Mouse (Mus musculus) c-Kit-positive CD71-positive TER-119-negative erythroid progenitor cells, embryonic 14.5 days (primary cell): Measurements from ENCODE around the gene Arap1.

ENCODE experiments used
- DNase-seq: peaks from one replicate; pipeline ENCODE4 v3.0.0-alpha.2; 2013; ENCODE audit warnings: low read depth

Arap1 gene

DNA sequence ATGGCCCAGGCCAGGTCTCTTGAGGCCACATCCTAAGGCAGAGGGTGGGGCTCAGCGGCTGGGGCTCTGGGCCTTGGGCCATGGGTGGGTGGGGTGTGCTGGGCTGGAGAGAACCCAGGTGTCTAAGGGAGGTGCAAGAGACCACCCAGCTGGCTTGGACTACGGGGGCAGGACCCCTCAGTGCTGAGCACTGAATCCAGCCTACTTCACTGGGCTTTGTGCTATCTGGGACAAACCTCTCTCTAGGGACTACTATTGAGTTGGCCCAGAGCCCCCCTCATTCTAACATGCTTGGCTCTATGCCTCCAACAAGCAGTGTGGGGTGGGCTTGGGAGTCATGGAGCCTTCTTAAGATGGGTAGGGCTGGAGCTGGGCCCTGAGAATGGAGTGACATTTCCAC, 47.6 kb downstream of the Arap1 start:
- no peak for DNase-seq

DNA sequence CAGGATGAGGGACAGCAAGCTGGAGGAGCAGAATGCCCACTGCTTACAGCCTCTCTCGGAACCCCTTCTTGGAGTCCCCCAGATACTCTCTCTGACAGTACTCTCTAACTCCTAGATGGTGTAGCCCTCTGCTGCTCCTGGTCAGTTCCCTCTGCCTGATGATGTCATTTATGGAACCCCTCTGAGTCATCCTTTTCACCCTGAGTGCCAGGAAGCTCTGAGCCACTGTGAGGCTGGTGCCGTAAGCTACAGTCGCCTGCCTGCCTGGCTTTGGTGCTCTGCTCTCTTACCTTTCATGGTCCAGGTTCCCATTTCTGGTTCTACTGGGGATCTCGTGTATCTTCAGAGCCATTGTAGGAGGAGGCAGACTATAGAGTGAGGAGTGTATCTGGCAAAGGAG, 49.3 kb downstream of the Arap1 start:
- no peak for DNase-seq

DNA sequence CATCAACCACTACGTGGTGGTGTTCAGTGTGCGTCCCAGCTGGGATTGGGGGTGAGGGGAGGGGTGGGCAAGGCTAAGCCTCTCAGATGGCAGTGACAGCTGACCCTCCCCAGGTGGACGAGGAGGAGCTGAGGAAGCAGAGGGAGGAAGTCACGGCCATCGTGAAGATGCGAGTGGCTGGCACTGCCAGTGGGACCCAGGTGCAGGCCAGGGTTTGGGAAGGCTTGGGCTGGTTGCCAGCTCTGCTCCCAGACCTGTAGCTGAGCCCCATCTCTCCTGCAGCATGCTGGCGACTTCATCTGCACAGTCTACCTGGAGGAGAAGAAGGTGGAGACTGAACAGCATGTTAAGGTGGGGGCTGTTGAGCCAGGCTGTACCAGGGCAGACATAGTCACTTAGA, 53.6 kb downstream of the Arap1 start:
- DNase-seq, result no peak

DNA sequence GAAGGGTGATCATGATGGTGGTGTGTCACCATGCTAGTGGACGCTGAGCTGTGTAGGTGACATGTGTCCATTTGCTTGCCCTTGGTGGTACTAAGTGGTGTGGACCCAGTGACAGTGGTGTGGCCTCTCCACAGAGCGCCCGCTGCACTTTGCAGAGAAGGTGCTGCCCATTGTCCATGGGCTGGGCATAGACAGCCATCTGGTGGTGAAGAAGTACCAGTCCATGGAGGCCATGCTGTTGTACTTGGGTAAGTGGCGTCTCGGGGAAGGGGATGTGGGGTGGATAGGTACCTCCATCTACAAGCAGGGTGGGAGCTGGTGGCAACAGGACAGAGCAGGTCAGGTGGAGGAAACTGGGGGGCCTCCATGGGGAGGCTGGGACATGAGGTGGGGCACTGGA, 56.0 kb downstream of the Arap1 start:
- no peak for DNase-seq

DNA sequence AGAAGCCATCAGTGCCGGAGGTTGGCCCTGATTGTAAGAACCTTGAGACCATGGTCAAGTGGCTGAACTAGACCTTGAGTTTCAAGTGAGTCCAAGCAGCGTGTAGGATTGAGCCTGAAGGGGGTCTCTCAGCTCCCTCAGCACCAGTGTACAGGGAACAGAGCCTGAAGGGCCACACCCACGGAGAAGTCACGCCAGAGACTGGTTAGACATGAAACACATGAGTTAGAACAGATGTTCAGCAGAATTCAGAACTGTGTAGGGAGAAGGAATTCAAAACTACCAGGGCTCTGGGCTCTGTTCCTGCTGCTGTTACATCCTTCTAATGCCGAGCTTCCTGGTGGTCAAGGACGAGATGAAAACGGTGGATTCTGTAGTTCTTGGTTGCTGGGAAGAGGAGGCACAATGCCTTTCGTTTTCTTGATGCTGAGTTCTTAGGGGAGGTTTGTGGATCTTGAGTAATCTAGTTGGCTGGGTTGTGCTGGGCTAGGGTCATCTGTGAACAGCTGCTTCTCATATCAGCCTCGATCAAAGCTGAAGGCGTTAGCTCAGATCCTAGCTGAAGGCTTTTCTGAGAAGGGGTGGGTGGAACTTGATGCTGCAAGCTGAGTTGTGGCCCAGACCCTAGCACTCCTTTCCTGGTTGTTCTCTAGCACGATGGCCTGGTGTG, 62.5 kb downstream of the Arap1 start, which contains the start of gene Gm45837:
Gene Gm45837, plus strand, starts transcription at position 620 of the 670 bp plus-strand sequence.
- DNase-seq, result no peak

DNA sequence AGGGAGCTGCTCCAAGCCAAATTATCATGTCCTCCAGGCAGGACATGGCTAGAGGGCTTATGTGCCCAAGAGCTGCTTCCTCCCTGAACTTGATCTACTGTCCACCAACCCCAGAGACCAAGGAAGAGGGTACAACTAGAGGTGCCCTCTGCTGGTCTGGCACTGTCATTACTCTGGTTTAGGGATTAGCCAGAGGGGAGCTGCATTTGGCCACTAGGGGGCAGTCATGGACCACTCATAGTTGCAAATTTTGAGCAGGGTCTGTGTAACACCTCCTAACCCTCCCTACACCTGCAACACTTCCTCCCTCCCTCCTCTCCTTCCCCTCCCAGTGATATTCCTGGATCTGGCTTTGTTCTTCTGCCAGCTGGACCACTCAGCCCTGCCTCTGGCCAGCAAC, 64.9 kb downstream of the Arap1 start:
- peak; percentile 73 for DNase-seq

DNA sequence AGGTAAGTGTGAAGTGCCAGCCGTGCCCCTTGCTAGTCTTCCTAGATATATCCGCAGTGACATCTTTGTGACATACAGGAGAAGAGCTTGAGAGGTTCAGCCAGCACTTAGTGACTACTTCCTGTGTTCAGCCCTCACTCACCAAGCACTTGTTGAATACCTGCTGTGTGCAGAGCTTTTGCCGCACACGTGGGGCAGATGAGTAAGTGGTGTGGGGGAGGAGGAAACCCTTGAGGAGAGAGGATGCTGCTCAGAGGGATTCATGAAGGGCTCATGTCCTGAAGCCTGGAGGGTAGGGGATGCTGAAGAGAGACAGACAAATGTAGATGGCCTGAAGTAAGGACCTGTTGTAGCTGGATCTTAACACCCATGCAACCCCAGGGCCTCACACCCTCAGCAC, 66.3 kb downstream of the Arap1 start:
- DNase-seq, result no peak

DNA sequence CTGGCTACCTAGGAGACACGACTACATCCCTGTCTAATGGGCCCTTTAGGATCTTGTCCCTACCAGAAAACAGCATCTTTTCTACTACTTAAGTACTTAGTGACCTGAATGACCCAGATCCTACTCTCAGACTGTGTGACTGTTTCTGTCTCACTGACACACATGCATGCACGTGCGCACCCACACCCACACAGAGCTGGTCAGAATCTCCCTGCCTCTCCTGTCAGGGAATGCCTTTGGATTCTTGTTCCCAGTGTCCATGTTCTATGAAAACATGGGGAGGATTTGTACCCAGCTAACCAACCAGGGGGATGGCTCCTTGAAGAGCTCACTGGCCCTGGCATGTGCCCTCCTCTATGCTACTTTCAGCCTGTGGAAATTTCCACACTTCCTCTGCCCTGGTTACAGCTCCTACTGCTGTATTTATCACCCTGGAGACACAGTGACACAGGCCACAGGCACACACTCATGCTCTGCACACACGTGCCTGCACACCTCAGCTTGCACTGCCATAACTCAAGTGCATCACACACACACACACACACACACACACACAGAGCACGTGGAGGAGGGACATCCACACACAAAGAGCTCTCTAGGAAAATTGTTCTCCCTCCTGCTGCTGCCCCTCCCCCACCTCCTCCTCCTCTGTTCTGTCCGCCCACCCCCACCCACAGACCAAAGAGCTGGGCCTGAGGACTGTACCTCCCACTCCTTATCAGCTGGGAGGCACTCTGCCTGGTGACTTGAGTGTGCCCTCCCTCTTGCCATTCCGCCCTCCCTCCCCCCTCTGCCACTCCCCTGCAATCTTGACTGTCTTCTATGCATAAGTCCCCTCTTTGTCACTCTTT, 67.0 kb downstream of the Arap1 start:
- peak; percentile 71 for DNase-seq

DNA sequence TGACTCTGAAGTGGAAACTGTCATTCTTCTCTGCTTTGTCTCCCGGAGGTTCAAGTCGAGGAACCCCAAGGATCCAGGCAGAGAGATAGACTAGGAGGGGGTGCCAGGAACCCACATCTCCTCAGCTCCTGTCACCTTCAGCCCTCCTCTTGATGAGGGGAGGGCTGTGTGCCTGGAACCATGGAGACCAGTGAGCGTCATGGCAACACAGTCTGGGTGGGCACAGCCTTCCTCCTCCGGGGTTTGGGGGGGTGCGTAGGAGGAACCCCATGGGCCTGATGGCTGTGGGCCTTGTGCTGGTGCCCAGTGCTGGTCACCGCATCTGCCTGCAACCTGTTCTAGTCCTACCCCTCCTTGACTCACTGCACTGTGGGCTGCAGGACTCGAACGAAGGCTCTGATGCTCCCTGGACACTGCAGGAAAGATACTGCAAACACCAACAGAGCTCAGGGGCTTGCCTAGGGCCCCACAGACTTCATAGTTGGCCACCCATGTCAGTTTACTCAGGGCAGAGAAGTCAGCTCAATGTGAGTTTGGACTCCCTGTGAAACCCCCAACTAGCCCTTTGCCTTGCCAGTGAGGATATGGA, 67.7 kb downstream of the Arap1 start:
- DNase-seq, result no peak

DNA sequence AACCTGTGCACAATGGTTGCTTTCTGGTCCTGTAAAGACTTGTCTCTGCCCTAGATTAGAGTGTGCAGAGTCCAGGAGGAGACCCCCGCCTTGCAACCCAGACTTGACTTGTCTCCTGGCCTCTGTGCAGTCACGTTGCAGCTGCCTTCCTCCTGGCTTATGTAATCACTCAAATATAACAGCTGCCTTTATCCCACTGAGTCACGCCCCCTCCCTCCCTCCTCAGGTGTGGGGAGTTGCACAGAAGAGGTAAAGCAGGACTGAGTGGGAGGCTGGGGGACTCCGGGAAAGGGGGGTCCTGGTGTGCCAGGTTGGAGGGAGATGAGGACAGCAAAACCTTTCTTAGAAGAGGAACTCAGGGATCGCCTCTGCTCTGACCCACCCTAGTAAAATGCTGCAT, 68.5 kb downstream of the Arap1 start:
- DNase-seq, result no peak

DNA sequence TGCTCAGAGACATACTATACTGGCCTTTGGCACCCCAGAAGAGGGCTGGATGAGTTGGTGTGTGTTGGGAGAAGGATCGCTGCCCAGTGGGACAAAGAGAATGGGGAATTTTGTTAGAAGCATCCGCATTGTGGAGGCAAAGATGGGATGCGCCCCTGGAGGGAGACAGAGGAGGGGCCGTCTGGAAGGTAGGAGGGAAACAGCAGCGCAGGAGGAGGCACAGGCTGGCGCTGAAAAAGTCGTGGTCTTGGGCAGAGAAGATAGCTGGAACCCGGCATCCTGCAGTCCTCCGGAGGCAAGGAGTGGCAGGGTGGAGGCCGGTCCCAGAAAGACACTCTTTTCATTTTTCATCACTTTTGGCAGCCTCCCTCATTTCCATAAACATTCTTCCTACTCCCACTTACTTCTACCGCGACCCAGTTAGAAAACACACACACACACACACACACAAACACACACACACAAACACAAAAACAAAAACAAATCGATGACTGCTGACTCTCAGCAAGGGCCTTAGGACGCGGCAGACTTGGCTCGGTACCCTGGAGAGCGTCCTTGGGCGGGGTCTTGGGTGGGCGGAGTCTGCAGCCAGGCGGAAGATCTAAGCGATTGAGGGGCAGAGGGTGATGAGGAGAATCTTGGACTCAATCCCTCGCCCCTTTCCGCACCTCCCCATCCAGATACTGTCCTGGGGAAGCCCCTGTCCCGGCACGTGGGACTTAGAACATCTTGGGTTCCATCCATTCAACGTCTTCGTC, 71.3 kb downstream of the Arap1 start:
- DNase-seq, result no peak

DNA sequence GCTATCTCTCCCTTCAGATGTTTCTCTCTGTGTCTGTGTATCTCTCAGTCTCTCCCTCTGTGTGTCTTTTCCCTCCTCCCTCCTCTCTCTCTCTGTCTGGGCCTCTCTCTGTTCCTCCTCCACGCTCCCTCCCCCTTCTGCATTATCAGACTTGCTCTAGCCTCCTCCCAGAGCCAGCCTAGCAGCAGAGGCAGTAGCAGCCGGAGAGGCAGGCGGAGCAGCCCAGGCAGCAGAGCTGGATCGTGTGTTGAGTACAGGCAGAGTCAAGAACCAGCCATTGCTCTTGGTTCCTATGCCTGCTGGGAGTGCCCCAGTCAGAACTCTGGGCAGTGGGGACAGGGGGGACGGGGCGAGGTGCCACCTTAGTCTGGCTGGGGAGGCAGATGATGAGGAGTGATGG, 73.7 kb downstream of the Arap1 start, which contains the start of gene Pde2a:
Gene Pde2a, plus strand, starts transcription at position 163 of the 400 bp plus-strand sequence.
- no peak for DNase-seq

DNA sequence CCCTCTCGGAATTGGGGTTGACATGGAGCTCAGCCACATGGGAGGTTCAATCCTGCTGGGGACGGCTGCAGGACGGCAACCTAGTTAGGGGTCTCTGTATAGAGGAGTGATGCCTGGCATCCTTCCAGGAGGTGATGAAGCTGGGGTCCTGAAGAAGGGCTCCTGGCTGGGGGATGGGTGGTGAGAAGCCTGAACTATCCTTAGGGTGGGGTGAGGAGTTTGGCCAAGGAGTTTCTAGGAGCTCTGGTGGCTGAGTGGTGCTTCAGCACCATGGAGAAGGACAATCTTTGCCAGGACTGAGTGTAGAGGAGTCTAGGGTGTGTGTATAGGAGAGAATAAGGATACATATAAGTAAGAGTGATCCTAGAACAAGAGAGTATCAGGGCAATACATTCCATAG, 74.2 kb downstream of the Arap1 start:
- DNase-seq, result no peak

DNA sequence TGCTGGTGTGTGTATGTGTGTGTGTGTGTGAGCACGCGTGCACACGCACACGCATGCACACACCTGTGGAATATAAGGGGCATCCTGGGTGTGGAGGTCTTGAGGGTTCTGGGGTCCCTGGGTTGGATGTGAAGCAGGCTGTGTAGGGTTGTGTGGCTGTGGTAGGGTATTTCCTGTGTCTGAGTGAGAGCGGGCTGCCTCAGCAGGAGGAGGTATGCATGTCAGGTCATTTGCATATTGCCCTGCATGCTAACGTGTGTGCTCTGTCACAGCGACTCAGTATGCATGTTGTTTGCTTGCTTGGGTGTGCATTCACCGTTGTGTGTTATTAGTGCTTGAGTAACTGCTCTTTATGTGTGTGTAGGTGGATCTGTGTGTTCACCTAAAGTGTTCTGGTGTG, 74.8 kb downstream of the Arap1 start:
- no peak for DNase-seq

DNA sequence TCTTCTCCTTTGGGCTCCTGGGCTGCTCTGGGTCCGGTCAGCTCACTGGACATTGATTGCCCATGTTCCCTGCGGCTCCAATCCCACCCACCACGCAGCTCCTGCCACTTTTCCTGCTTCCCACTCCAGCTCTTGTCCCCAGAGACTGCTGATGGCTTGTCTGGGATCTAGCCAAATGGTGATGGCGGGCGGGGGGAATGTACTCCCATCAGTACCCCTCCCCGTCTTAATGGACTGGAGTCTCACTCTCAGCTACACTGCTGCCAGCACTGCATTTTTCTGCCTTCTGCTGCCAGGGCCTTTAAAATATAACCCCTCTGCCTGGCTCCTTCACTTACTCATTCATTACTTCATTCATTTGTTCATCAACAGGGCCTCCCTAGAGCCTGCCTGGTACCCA, 76.1 kb downstream of the Arap1 start:
- DNase-seq, result no peak

DNA sequence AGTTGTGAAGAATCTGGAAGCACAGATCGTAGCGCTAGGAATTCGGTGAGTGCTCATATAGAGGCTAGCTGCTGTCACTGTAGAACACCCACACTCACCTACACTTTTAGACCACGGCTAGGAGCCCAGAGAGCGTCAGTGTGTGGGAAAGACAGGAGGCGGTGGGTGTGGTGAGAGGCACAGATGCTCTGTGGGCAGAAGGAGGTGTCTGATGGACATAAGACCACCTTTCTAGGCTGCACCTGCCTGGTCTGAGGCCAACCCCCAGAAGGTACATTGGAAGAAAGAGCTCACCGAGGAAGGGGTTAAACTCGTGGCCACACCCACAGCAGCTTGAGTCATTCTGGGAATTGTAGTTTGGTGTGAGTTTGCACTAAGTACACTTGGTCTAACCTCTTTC, 78.8 kb downstream of the Arap1 start:
- DNase-seq, result no peak

DNA sequence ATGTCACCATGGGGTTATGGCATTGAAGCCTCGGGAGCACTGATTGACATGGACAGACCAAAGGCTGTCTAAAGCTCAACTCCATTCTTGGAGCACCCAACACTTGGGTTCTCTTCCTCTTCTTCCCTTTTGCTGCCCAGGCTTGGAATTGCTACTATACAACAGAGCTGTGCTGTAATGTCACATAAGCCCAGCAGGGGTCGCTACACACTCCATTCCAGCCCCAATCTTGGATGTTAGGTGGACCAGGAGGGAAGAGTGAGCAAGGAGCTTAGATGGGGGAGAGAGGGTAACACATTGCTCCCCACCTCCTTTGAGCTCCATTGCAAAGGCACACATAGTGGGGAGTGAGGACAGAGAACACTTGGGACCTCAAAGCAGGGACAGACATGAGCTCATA, 79.9 kb downstream of the Arap1 start:
- DNase-seq, result no peak

DNA sequence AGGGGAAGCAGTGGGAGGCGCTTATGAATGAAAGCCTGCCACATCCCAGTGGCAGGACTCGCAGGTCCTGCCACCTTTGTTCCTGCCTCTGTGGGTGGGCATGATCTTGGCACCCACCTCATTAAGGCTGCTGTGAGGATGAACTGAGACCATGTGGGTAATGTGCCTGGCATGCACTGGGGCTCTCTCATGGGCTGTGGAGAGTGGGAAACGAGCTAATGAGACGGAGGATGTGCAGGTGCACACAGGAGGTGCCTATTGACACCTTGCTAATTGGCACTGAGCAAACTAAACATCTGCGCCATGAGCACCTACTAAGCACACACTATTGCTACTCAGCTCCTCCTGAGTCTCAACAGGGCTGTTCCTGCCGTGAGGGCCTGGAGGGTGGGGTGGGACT, 87.2 kb downstream of the Arap1 start:
- DNase-seq, result no peak

DNA sequence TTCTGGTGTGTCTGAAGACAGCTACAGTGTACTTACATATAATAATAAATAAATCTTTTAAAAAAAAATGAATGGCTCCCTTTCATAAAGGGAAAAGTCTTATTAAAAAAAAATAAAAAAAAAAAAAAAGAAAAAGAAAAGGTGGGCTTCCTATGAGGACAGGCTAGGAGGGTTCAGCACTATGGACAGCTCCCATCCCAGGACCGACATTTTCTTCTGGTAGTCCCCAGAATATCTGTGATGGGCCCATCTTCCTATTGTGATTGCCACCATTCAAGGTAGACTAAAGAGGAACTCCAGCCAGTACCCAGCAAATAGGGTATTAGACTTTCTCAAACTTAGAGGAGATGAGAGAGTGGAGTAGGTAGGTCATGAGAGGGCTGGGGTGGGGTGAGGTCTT, 90.0 kb downstream of the Arap1 start:
- no peak for DNase-seq

DNA sequence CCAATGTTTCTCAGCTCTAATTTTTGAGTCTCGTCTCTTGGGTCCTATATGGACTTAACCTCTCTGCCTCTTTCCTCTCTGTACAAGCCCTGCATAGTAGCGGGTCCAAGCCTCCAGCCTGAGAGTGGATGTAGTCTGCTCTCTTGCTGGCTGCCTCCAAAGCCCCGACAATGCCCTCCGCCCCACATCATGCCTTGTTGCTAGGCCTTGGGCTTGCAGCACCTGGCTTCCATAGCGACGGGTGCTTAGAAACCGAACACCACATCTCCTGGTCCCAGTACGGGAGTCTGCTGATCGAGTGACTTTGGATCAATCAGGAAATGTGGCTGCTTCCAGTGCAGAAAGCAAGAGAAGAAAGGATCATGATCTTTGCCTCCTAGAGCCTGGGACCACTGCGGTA, 95.2 kb downstream of the Arap1 start:
- DNase-seq, result no peak

DNA sequence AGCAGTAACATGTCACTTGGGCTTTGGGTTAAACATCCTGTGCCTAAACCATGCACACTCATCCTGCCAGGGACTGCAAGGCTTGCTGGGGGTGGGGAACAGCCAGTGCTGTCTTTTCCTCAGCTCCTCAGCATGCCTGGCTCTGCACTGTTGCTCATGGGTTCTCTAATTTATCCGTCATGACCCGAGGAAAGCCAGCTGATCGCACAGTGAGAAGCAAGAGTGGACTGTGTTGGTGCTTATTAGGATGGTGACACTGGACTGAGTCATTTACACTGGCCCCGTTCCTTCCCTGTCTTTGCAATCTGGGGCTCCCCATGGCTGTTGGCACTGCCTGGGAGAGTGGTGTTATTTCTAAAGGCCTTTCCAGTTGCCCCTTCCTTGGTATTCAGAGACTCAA, 96.3 kb downstream of the Arap1 start:
- no peak for DNase-seq

DNA sequence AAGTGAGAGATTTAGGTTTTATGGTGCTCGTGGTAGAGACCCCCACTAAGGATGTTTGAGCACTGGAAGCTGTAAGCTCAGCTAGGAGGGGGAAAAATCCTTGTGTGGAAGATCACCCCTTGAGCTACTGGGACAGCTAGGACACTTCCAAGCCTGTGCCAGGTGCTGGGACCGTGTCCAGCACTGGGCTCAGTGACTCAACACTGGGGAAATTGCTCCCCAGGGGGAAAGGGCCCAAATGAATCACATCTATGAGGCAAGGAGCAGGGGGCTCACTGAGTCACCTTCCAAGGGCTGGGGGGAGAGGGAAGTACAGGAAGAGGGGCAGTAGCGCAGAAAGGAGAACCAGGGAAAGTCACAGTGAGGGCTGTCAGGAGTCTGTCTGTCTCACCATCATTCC, 102.0 kb downstream of the Arap1 start:
- no peak for DNase-seq
